Mouse (Mus musculus) heart, postnatal 10 days (tissue): ENCODE results near the gene Creb3l2. TPM values are rescaled to one million over a fixed set of nuclear protein-coding genes. Genes with fewer than 3 reads are reported as not detected.
A peak's percentile ranks its signal among the peaks of the same experiment; 100 is the strongest.
"Not testable (repeated sequence)": the region's sequence is repeated elsewhere in the genome, so short reads cannot be mapped to it uniquely, and the experiment has no call there.

Experiments
- DNase-seq, 2 experiments: peaks; one replicate each; pipeline ENCODE4 v3.0.0; 2021
- intact Hi-C: fragments of 180-260 bp; cut with DNase I; formaldehyde crosslinking; loops from one replicate; pipeline ENCODE4 v1.15.1; 2025
- total RNA-seq, 2 experiments: library from RNA; stranded (reverse); gene quantifications; 2 replicates each; pipeline ENCODE4 v1.2.3; 2021

The Creb3l2 gene
- total RNA-seq, 2 experiments from 2014 or later, result 40.0 to 42.0 TPM

DNA sequence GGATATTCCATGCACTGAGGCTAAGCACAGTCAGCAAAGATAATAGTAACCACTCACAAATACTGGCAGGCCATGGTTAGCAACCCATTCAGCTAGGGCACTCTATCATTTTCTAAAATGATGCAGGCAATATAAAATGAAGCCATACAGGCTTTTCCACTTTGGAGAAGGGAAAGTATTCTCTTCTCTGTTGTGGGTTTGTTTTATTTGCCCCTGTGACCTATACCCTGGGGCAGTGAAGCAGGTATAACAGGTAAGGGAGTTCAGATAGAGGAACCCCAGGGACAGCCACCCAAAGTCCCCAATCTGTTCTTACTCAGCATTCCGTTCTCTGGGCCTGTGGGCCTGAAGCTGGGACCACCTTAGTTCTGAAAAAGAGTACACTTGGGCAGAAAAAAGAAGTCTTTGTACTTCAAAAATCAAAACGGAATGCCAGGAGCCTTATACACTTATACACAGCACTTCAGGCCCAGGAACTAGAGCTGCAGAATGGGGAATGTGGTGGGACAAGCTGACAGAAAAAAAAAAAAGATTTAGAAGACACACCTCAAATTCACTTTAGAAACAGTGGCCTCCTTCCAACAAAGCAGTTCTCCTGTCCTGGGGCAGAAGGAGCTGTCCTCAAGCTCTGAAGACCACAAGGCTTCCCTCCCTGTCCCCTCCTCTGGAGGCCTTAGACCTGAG is 56.2 kb downstream of the Creb3l2 start:
- no peak for DNase-seq
- intact Hi-C loops, result no loop called here

DNA sequence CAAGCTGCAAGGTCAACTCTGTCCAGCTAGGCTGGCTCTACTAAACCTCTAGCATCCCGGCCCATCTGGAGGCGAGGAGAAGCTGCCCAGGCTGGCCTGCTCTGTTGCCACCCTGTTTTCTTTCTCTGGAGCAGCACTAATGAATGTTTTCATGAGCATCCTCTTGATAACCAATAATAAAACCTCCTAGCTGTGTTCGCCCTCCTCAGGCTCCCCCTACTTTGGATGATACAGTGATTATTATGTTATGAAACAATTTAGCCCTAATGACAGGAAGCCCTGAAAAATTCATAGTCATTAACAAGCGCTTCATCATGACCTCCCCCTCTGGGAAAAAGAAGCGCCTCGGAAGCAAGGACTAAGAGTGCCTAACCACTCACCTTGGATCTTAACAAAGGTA is 59.2 kb downstream of the Creb3l2 start:
- intact Hi-C loops, result no loop called here
- DNase-seq, result no peak

DNA sequence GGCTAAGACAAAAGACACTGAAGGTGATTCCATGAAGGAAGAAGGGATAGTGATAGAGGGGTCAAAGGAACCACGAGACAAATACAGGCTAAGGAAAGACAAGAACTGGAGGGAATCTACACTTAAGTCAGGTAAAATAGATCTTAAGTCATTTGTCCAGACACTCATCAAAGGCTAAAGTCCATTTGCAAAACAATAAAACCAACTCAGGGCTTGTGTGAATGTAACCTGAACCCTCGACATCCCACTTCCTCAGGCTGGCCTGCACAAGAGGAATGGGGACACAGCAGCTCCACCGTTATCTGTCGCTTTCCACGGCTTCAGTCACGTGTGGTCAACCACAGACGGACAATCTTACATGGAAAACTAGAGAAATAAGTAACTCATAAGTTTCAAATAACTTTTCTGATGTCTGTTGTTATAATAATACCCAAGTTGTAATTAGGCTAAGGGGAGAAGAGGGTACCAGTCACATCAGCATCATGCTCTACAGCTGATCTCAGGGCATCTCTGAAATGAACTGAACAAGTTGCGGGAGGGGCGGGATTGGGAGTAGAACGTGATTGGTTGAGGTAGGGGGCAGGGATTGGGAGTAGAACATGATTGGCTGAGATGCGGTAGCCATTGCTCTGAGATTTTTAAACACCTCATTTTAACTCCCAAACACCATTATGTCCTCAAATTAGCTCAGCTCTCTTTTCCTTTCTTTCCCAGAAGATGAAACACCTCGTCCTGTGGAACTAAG is 63.9 kb downstream of the Creb3l2 start:
- intact Hi-C loops, result no loop called here

DNA sequence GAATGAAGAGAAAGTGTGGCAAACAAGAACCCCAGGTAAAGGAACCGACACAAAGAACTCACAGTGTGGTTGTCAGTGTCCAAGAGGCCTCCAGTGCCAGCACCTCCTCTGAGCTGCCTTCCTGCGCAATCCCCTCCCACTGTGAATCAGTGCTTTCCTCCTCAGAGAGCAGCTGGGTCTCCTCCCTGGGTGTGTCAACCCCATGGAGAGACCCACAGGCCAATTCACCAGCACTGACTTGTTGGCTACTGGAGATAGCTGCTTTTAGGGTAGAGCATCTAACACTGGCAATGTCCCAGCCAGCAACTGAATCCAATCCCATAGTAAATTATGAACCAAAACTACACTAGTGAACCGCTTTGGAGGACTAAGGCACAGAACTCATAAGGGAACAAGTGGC is 64.6 kb downstream of the Creb3l2 start:
- intact Hi-C loops, result not testable (repeated sequence)
- peak in 1 of 2 experiments; percentile 33 for DNase-seq

More for the DNA sequence above, 63.9 kb downstream of the Creb3l2 start:
- DNase-seq, result no peak

DNA sequence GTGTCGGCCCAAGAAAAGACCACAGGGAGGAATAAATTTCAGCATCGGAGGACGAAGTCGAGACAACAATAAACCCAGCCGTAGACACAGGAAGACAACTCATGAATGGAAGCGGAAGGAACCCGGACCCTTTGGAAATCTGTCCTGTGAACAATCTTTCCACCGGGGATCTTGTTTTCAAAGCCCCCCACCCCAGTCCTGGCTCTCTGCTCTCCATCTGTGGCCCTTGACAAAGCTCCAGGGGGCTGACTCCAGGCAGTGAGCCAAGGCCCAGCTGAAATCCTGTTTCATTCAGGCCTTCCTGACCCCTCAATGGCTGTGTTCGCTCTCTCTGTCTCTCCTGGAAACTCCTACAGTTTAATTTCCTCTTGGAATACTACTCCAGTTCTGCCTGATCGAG is 66.5 kb downstream of the Creb3l2 start:
- intact Hi-C loops, result no loop called here
- DNase-seq, result peak; percentile 57 to 60

DNA sequence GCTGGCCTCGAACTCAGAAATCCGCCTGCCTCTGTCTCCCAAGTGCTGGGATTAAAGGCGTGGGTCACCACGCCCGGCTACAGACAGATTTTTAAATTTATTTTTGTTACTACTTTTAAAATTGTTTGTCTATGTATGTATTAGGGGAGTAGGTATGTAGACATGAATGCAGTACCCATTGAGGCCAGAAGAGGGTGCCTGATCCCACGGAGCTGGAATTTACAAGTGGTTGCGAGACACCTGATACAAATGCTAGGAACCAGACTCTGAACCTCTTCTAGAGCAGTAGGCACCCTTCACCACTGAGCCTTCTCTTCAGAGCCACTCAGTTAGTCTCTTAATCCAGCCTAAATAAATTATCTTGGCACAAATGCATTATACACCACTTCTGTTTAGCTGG is 70.6 kb downstream of the Creb3l2 start:
- intact Hi-C loops, result no loop called here
- DNase-seq, result peak in 1 of 2 experiments; percentile 49

DNA sequence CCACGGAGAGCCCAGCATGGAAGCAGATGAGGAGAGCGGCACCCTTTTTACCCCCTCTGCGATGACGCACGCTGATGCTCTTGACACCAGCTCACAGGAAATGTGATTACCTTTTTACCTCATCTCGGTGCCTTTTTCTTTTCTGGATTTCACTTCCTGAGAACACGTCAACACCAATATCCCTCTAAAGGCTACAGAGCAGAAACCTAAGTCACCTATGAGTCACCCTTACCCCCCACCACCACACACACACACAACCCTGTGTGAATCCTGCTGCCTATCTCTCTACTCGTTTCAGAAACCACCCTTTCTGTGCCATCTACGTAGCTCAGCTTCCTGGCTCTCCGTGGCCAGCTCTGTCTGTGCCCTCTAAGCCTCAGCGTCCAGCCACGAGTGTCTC is 71.4 kb downstream of the Creb3l2 start:
- no peak for DNase-seq
- intact Hi-C loops, result no loop called here

DNA sequence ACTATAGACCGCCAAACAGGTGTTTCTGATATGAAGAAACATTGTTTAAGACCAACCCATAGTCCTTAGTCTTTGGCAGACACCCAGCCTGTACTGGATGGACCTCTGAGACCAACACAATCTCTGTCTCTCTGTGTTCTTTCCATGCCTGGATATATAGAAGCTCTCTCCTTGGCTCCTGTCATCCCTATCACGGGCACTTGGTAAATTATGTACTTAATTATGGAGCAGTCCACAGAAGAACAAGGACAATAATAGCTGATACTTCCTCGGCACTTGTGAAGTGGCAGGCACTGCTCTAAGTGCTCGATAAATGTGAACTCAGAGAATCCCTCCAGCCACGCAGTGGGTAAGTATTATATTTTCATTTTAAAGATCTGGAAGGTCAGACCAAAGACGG is 72.2 kb downstream of the Creb3l2 start:
- DNase-seq, result no peak
- intact Hi-C loops, result loop anchor here (10.0 kb wide), 1 partner anchor 705 kb away; no protein-coding TSS in a partner anchor

DNA sequence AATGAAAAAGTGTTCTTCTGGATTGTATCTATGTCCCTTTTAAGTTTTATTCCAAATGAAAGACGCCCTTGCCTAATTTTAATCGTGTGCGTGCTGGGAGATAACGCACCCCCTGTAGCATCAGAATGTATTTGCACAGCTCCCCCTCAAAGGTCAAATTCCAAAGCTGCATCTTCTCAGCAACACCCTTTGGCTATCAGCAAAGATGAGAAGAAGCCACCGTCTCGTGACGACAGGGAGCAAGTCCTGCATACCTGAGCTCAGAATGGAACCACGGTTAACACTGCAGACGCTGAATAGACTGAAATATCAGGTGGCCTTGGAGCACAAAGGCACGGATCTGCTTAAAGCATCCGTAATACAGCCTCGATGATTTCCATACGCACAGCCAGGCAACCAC is 73.7 kb downstream of the Creb3l2 start:
- DNase-seq, result no peak
- intact Hi-C loops, result loop anchor here (10.0 kb wide), 1 partner anchor 707 kb away; no protein-coding TSS in a partner anchor

DNA sequence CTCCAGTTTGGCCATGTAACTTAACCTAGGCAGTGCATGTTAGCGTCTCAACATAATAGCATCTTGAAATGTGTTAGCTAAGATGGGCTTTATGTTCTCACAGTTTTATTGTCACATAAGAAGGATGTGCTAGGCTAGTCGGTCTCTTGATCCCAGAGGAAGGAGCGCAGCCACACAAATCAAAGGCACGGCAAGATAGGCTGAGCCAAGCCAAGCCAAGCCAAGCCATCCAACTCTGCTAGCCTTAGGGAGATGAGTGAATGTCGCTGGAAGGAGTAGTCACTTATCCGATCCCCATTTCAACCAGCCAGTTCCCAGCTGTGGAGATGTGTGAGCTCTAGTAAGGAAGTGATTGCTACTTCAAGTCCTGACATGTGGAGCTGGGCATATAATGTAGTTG is 75.0 kb downstream of the Creb3l2 start:
- intact Hi-C loops, result loop anchor here (10.0 kb wide), 1 partner anchor 708 kb away; no protein-coding TSS in a partner anchor

DNA sequence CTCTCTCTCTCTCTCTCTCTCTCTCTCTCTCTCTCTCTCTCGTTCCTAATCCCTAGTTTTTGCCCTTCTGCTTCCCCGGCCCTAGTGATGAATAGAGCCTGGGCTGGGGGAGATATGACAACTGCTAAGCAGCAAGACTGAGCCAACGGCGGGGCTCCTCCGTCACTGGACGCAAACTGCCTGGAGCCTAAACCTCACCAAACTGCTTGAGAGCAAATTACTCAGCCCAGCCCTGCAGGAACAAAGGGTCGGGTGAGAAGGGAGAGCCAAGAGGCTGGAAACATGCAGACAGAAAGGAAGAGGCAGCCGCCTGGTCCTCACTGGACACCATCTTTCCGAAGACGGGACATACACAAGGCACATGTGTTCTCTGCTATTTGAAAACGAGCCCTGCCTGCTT is 76.8 kb downstream of the Creb3l2 start:
- DNase-seq, result no peak
- intact Hi-C loops, result loop anchor here (10.0 kb wide), 1 partner anchor 710 kb away; no protein-coding TSS in a partner anchor

More for the DNA sequence above, 75.0 kb downstream of the Creb3l2 start:
- peak in 1 of 2 experiments; percentile 37 for DNase-seq

DNA sequence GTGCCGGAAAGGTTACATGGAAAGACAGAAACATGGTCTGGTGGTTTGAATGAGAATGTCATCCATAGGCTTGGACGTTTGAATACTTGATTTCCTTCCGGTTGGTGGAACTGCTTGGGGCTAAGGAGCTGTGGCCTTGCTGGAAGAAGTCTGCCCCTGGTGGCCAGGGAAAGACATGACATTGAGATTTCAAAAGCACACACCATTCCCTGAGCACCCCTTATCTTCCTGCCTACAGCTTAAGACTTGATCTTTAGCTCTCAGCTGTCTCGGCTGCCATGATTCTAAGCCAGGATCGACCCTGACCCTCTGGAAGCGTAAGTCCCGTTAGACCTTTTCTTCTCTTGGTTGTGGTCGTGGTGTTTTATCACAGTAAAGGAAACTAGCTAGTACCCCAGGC is 77.6 kb downstream of the Creb3l2 start:
- intact Hi-C loops, result loop anchor here (10.0 kb wide), 1 partner anchor 710 kb away; no protein-coding TSS in a partner anchor
- no peak for DNase-seq

DNA sequence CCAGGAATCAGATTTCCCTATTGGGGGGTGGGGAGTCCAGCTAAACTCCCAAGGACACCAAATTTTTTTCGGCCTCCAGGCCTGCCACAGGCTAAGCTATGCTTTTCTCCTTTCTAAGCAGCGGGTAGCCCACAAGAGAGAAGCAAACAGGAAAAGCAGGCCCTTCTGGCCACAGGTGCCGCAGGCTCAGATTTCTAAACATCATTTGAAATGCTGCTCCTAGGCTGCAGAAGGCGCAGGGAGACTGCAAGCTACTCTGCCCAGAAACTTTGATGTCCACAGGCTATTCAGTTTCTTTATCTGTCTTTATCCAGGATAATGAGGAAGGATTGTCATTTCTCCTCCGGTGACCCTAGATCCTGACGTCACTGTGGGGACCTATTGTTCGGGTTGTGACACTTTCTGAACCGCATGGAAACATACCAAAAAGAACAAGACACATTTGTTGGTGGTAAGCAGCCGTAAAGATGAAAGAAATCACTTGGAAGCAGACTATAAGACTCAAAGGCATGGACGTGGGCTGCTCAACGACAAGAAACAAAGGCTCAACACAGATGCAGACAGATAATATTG is 81.0 kb downstream of the Creb3l2 start:
- no peak for DNase-seq
- intact Hi-C loops, result loop anchor here (10.0 kb wide), 1 partner anchor 714 kb away; no protein-coding TSS in a partner anchor

DNA sequence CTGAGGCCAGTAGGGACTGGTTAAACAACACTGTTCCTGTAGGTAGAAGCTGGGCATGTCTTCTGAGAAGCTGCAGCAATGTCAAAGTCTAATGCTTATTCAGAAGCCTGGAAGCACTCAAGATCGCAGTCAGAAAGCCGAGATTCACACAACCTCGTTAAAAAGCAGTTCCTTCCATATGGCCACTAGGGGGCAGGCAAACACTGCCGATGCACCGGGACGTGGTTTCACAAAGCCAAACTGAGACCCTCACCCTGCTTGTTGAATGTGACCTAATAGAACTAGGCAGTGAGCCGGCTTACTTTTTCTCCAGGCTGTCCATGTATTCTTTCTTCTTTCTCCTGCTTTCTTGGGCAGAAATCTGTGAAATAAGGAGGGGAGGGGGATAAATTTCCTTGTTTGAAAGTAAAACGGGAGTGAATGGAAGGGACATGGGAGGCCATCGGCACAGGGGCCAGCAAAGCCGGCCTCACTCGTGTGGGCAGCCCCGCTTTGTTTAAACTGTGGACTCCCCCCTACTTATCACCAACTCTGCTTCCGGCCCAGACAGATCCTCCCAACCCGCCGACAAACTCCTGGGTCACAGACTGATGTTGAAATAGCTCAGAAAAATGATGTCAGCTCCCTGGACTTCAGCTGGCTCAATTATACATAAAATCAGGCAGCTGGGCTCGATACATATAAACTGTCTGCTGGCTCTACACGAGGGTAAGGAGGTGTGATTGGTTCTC is 87.3 kb downstream of the Creb3l2 start:
- intact Hi-C loops, result loop anchor here (1.0 kb wide), 1 partner anchor 94 kb away; no protein-coding TSS in a partner anchor
- DNase-seq, result peak; percentile 79 to 84

DNA sequence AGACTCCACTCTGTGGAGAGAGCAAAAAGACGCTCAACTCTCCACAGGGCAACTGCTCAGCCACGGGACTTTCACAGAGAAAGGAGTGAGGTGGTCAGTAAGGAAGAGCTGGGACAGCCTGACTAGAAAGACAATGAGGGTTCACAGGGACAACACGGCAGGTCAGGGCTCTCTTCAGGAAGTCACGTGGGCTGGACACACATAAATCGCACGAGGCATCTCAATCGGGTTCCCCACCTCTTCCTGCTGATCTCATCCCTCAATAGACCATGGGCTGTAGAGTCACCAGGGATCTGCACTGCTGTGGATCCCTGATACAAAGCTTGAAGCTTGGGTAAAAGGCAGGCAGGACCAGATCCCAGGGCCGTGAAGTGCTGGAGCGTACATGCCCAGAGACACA is 88.3 kb downstream of the Creb3l2 start:
- intact Hi-C loops, result loop anchor here (1.0 kb wide), 1 partner anchor 95 kb away; no protein-coding TSS in a partner anchor
- DNase-seq, result no peak

DNA sequence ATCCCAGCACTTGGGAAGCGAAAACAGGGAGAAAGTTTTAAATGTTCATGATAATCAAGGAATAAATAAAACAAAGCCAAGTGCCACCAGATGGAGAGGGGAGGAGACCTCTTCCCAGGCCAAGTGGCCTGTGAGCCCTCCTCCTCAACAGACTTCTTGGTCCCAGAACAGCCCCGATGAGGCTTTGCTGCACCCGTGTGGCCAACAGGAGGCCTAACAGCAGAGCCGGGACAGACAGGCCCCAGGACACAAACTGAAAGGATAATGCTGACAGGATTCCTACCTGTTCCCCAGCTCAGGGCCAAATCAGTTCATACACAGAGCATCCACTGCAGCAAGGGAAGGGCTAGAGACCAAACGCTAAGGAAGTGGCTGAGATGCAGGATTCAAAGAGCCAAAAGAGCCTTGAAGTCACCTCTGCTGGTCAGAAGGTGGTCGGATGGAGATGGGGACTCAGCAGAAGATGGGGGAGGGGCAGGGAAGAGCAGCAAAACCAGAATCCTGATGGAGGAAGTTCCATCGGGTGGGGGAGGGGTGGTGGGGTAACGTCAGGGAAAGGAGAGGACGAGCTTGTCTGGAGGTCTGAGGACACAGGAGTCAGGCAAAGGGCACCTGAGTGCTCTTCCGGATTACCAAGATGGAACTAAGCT is 90.1 kb downstream of the Creb3l2 start:
- intact Hi-C loops, result loop anchor here (1.0 kb wide), 2 partner anchors 255 to 298 kb away; no protein-coding TSS in a partner anchor
- DNase-seq, result peak; percentile 73 to 80

DNA sequence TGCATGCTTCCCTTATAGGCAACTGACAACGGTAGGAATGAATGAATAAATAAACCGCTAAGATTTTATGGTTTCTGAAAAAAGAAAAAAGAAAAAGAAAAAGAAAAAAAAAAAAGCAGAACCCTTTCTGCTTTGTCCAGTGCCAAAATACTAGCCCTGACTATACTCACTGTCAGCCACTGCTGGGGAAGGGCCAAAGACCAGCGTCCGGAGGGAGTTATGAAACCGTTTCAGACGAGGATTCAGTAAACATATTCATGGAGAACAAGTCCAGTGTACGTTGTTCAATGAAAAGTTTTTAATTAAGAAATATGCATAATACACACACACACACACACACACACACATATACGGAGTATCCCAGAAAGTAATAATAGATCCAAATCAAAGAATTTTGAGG is 91.6 kb downstream of the Creb3l2 start:
- DNase-seq, result peak in 1 of 2 experiments; percentile 42
- intact Hi-C loops, result no loop called here

DNA sequence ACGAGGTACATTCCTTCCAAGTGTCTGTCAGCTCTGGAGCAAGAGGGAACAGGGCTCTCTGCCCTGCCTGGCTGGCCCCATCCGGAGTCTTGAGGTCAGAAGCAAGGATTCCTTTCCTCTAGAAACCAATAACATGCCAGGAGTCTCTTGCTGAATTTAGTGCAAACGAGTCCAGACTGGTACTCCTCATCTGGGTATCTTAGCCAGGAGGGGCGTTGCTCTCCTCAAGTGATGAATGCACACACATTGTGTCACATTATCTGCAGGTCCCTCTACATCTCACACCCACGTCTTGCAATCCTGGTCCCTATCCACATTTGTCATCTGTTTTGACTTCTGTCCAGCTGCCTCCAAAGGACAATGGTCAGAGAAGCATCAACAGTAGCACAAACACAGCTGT is 94.3 kb downstream of the Creb3l2 start:
- intact Hi-C loops, result no loop called here
- DNase-seq, result no peak

DNA sequence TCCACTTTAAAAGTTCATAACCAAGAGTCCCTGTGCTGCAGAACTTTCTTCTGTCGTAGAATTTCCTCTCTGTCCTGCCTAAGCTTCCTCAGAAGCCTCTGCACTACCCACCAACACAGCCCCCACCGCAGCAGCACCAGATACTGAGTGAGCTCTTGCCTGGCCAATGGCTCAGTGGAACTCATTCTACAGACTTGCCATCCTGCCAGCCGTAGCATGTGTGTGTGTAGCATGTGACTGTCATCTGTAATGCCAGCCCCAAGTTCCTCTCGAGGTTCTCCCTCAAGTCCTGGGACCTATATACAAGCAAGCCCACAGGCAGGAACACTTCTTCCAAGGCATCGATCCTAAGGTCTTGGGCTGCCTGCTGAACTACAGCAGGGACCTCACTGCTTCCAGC is 103.9 kb downstream of the Creb3l2 start:
- intact Hi-C loops, result loop anchor here (5.0 kb wide), 1 partner anchor 86 kb away; no protein-coding TSS in a partner anchor
- DNase-seq, result no peak

DNA sequence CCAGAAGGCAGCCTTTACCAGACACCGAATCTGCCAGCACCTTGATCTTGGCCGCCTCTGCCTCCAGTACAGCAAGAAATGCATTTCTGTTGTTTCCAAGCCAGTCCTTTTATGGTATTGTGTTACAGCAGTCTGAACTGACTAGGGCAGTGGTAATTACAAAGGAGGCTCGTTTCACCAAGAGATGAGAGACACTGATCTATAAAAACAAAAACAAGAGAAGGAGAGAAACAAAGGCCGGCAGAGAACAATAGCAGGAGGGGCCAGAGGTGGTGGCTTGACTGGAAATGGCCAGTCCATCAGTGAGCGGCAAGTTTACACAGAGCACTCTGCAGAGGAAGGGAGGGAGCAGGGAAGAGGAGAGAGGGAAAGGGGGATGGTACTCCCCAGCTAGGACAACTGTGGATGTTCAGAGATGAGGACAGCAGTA is 105.1 kb downstream of the Creb3l2 start:
- intact Hi-C loops, result loop anchor here (5.0 kb wide), 1 partner anchor 85 kb away; no protein-coding TSS in a partner anchor
- DNase-seq, result no peak
